ENCODE assay signal across 18 mouse cellular contexts in genomic region chr6:128796321-128796955, GRCm38 (mm10). TPM values are rescaled to one million over a fixed set of nuclear protein-coding genes. Genes with fewer than 3 reads are reported as not detected.
DNase-seq lines count a peak whose midpoint lies in the region; ATAC-seq and TF ChIP-seq lines count a peak whose summit lies in the region.
"Had no signal": no experiment of that assay in that cellular context is flagged by ENCODE, and none has a peak within 500 bp of the region (broad histone marks: within the 10 kb centered on the region; RNA-seq: fewer than 3 reads in every experiment).

No protein-coding gene starts in this region.

- no peak overlapping the region for H3K9ac ChIP-seq in liver, embryonic 11.5 days (ENCODE audit: low read depth, low read length)
- no peak overlapping the region for H3K9ac ChIP-seq in hindbrain, embryonic 12.5 days
- no peak overlapping the region for H3K9ac ChIP-seq in hindbrain, embryonic 11.5 days (ENCODE audit: low read depth, low read length)
- H3K9ac ChIP-seq: limb, embryonic 12.5 days; lung, embryonic 15.5 days; midbrain, embryonic 12.5 days had no signal

- H3K4me1 ChIP-seq in liver, embryonic 11.5 days (replicated peaks; ENCODE audit: control insufficient read depth, insufficient read depth, low read length), result peaks cover 17% of the 10 kb centered on the region
- H3K4me1 ChIP-seq in thymus, adult 2 months (replicated peaks; ENCODE audit: control insufficient read depth, insufficient read depth, low read length), result peaks cover 23% of the 10 kb centered on the region
- peaks cover 7% of the 10 kb centered on the region for H3K4me1 ChIP-seq in hindbrain, embryonic 12.5 days
- no peaks in the 10 kb centered on the region for H3K4me1 ChIP-seq in hindbrain, embryonic 11.5 days (replicated peaks; ENCODE audit: control insufficient read depth, insufficient read depth, low read length)

- H3K4me2 ChIP-seq in liver, embryonic 11.5 days, result 0 out of 2 replicates have a peak overlapping the region, but pooled peaks have one; percentile 9
- no peak overlapping the region for H3K4me2 ChIP-seq in hindbrain, embryonic 12.5 days (replicated peaks)
- H3K4me2 ChIP-seq in hindbrain, embryonic 11.5 days (replicated peaks; ENCODE audit: low read depth, low read length), result no peak overlapping the region
- H3K4me2 ChIP-seq: limb, embryonic 12.5 days; lung, embryonic 15.5 days had no signal

- no peak for TF ChIP-seq CTCF in thymus, adult 2 months (IDR thresholded peaks at IDR 0.05; ENCODE audit: borderline replicate concordance, control insufficient read depth, extremely low read depth, insufficient read depth, low read length, poor library complexity)

- DNase-seq in liver, embryonic 11.5 days (ENCODE audit: low spot score), result no peak
- DNase-seq in liver, result no peak
- DNase-seq in thymus, adult 2 months, result peak; percentile 52
- no peak for DNase-seq in left cerebral cortex, adult 8-10 months (ENCODE audit: low spot score in 2 of 2)
- DNase-seq in hindbrain, embryonic 11.5 days (ENCODE audit: low spot score), result no peak
- DNase-seq: cerebellum, adult 8-10 months; kidney, postnatal 14 days; right cerebral cortex, postnatal 4 days had no signal

- no peaks in the 10 kb centered on the region for H3K36me3 ChIP-seq in liver, embryonic 11.5 days (ENCODE audit: control insufficient read depth, insufficient read depth, low read length)
- H3K36me3 ChIP-seq in thymus, adult 2 months (ENCODE audit: control insufficient read depth, insufficient read depth, low read length), result no peaks in the 10 kb centered on the region
- no peaks in the 10 kb centered on the region for H3K36me3 ChIP-seq in hindbrain, embryonic 12.5 days
- no peaks in the 10 kb centered on the region for H3K36me3 ChIP-seq in hindbrain, embryonic 11.5 days (ENCODE audit: control insufficient read depth, insufficient read depth, low read length)
- H3K36me3 ChIP-seq: limb, embryonic 12.5 days; lung, embryonic 15.5 days; midbrain, embryonic 12.5 days had no signal

- WGBS in liver, embryonic 11.5 days, result 45% methylated on average over 8 of the region's 8 CpGs
- WGBS in thymus, adult 2 months, result 16% methylated on average over 8 of the region's 8 CpGs
- WGBS in hindbrain, embryonic 12.5 days, result 77% methylated on average over 8 of the region's 8 CpGs
- 75% methylated on average over 8 of the region's 8 CpGs for WGBS in hindbrain, embryonic 11.5 days

- no peak overlapping the region for H3K4me3 ChIP-seq in liver, embryonic 11.5 days (ENCODE audit: low read depth, low read length)
- H3K4me3 ChIP-seq in thymus, adult 2 months (ENCODE audit: control insufficient read depth, insufficient read depth, low read length), result no peak overlapping the region
- H3K4me3 ChIP-seq in hindbrain, embryonic 12.5 days, result no peak overlapping the region
- H3K4me3 ChIP-seq in hindbrain, embryonic 11.5 days (ENCODE audit: low read depth, low read length), result no peak overlapping the region
- H3K4me3 ChIP-seq: limb, embryonic 12.5 days; lung, embryonic 15.5 days; midbrain, embryonic 12.5 days had no signal

- H3K27ac ChIP-seq in liver, embryonic 11.5 days (ENCODE audit: low read depth, low read length), result no peak overlapping the region
- peak overlapping the region; percentile 97 for H3K27ac ChIP-seq in thymus, adult 2 months (ENCODE audit: control insufficient read depth, insufficient read depth, low read length)
- no peak overlapping the region for H3K27ac ChIP-seq in hindbrain, embryonic 12.5 days
- H3K27ac ChIP-seq in hindbrain, embryonic 11.5 days (ENCODE audit: low read depth, low read length), result no peak overlapping the region
- H3K27ac ChIP-seq: limb, embryonic 12.5 days; lung, embryonic 15.5 days; midbrain, embryonic 12.5 days; stomach, postnatal 0 days had no signal

- TF ChIP-seq POLR2A in thymus, adult 2 months (IDR thresholded peaks at IDR 0.05; ENCODE audit: control insufficient read depth, extremely low read depth, insufficient read depth, low read length, poor library complexity), result no peak

- no peaks in the 10 kb centered on the region for H3K9me3 ChIP-seq in liver, embryonic 11.5 days (ENCODE audit: control insufficient read depth, low read length)
- H3K9me3 ChIP-seq in hindbrain, embryonic 12.5 days (replicated peaks), result no peaks in the 10 kb centered on the region
- H3K9me3 ChIP-seq in hindbrain, embryonic 11.5 days (ENCODE audit: control insufficient read depth, low read length), result no peaks in the 10 kb centered on the region
- H3K9me3 ChIP-seq: limb, embryonic 12.5 days; lung, embryonic 15.5 days; midbrain, embryonic 12.5 days had no signal

- no peaks in the 10 kb centered on the region for H3K27me3 ChIP-seq in liver, embryonic 11.5 days (replicated peaks; ENCODE audit: control insufficient read depth, insufficient read depth, low read length)
- no peaks in the 10 kb centered on the region for H3K27me3 ChIP-seq in thymus, adult 2 months (ENCODE audit: control insufficient read depth, insufficient read depth, low read length)
- no peaks in the 10 kb centered on the region for H3K27me3 ChIP-seq in hindbrain, embryonic 12.5 days
- no peaks in the 10 kb centered on the region for H3K27me3 ChIP-seq in hindbrain, embryonic 11.5 days (ENCODE audit: control insufficient read depth, insufficient read depth, low read length)
- H3K27me3 ChIP-seq: limb, embryonic 12.5 days; lung, embryonic 15.5 days; midbrain, embryonic 12.5 days had no signal

- no peak for ATAC-seq in liver, embryonic 11.5 days (replicated peaks; ENCODE audit: low FRiP score)
- ATAC-seq in CD4-positive, CD25-positive, alpha-beta regulatory T cell, adult 4 months, result peak; percentile 38
- peak; percentile 5 to 25; a peak in 2 of 4 replicates for ATAC-seq in hematopoietic stem cell, adult 5-6 weeks (replicated peaks in 1 of 2; ENCODE audit: insufficient read depth in 1 of 2, low FRiP score in 2 of 2, low TSS enrichment in 1 of 2, low read depth in 1 of 2, poor library complexity in 2 of 2, severe bottlenecking in 2 of 2)
- ATAC-seq in hindbrain, embryonic 12.5 days (ENCODE audit: low FRiP score), result no peak
- ATAC-seq in hindbrain, embryonic 11.5 days (ENCODE audit: low FRiP score), result no peak

RNA-seq across cellular contexts. Expression of gene Klrb1c, which starts 7.4 kb away (rescaled TPM):
- not detected in 2 replicates for polyA plus RNA-seq in liver, embryonic 11.5 days (2014; fragmentation: Nextera tagmentation; extraction: Ambion mirVana)
- 1 to 10 TPM; 2.5 to 3.5 TPM for polyA plus RNA-seq in CD4-positive, CD25-positive, alpha-beta regulatory T cell, adult 4 months (2017; shearing (Covaris generic))
- 4.6 and 5.6 TPM in 2 replicates for total RNA-seq in hematopoietic stem cell, adult 5-6 weeks (2017)
- polyA plus RNA-seq in thymus, adult 2 months (2012; rRNA removed), result 0.96 and 2.6 TPM in 2 replicates
- under 1 TPM in 1 of 4 experiments, not detected in 3; 0.25 TPM for total RNA-seq in left cerebral cortex, adult 8-10 months (2022)
- polyA plus RNA-seq in hindbrain, embryonic 12.5 days (2016; fragmentation: Nextera tagmentation; extraction: Ambion mirVana), result not detected in 2 replicates
- 0.06 TPM in 1 of 2 replicates, not detected in the other for polyA plus RNA-seq in hindbrain, embryonic 11.5 days (2014; fragmentation: Nextera tagmentation; extraction: Ambion mirVana)
- total RNA-seq: layer of hippocampus, postnatal 25 days had no signal
- polyA plus RNA-seq: heart, postnatal 0 days; limb, embryonic 12.5 days; midbrain, embryonic 12.5 days; neural tube, embryonic 11.5 days had no signal

RNA-seq across cellular contexts. Expression of gene Gm44511, which starts 29.7 kb away (rescaled TPM):
- not detected in 2 replicates for polyA plus RNA-seq in liver, embryonic 11.5 days (2014; fragmentation: Nextera tagmentation; extraction: Ambion mirVana)
- polyA plus RNA-seq in CD4-positive, CD25-positive, alpha-beta regulatory T cell, adult 4 months (2017; shearing (Covaris generic)), result not detected
- 1.1 TPM in 1 of 2 replicates, not detected in the other for total RNA-seq in hematopoietic stem cell, adult 5-6 weeks (2017)
- polyA plus RNA-seq in thymus, adult 2 months (2012; rRNA removed), result 0.59 TPM in 1 of 2 replicates, not detected in the other
- total RNA-seq in left cerebral cortex, adult 8-10 months (2022), result under 1 TPM in 1 of 4 experiments, not detected in 3; 0.82 TPM
- not detected in 2 replicates for polyA plus RNA-seq in hindbrain, embryonic 12.5 days (2016; fragmentation: Nextera tagmentation; extraction: Ambion mirVana)
- polyA plus RNA-seq in hindbrain, embryonic 11.5 days (2014; fragmentation: Nextera tagmentation; extraction: Ambion mirVana), result not detected in 2 replicates
- total RNA-seq: layer of hippocampus, postnatal 25 days had no signal
- polyA plus RNA-seq: heart, postnatal 0 days; limb, embryonic 12.5 days; lung, embryonic 15.5 days; midbrain, embryonic 12.5 days; neural tube, embryonic 11.5 days; stomach, postnatal 0 days had no signal

RNA-seq across cellular contexts. Expression of gene Klrb1b, which starts 29.7 kb away (rescaled TPM):
- not detected in 2 replicates for polyA plus RNA-seq in liver, embryonic 11.5 days (2014; fragmentation: Nextera tagmentation; extraction: Ambion mirVana)
- polyA plus RNA-seq in CD4-positive, CD25-positive, alpha-beta regulatory T cell, adult 4 months (2017; shearing (Covaris generic)), result not detected
- 0.20 and 1.1 TPM in 2 replicates for total RNA-seq in hematopoietic stem cell, adult 5-6 weeks (2017)
- 0.54 and 0.85 TPM in 2 replicates for polyA plus RNA-seq in thymus, adult 2 months (2012; rRNA removed)
- total RNA-seq in left cerebral cortex, adult 8-10 months (2022), result under 1 TPM in 2 of 4 experiments, not detected in 2; 0.46 to 0.70 TPM
- polyA plus RNA-seq in hindbrain, embryonic 12.5 days (2016; fragmentation: Nextera tagmentation; extraction: Ambion mirVana), result 0.25 TPM in 1 of 2 replicates, not detected in the other
- not detected in 2 replicates for polyA plus RNA-seq in hindbrain, embryonic 11.5 days (2014; fragmentation: Nextera tagmentation; extraction: Ambion mirVana)
- total RNA-seq: layer of hippocampus, postnatal 25 days had no signal
- polyA plus RNA-seq: heart, postnatal 0 days; limb, embryonic 12.5 days; midbrain, embryonic 12.5 days had no signal

Comparison
In these comparisons a context has a peak if more than half of its experiments do, and no peak if none do; other contexts are left out.
1. ATAC-seq: peak in CD4-positive, CD25-positive, alpha-beta regulatory T cell, adult 4 months (single experiment) and hematopoietic stem cell, adult 5-6 weeks (2 of 2); none in liver, embryonic 11.5 days (single experiment), hindbrain, embryonic 12.5 days (single experiment) and hindbrain, embryonic 11.5 days (single experiment).